Mouse (Mus musculus) brain, embryonic 14.5 days (tissue): ENCODE results near the gene Mblac2.

Source experiments
- CTCF ChIP-seq: fragments of 200-500 bp; IDR thresholded peaks from 2 replicates; pipeline ENCODE4 v1.5.1; 2012; ENCODE audit warnings: inconsistent platforms, mild to moderate bottlenecking, moderate library complexity, borderline replicate concordance; ENCODE audit not compliant: insufficient read depth, insufficient read length; ENCODE audit errors: extremely low read depth
- POLR2A ChIP-seq: fragments of 200-500 bp; IDR thresholded peaks from 2 replicates; pipeline ENCODE4 v1.6.1; 2012; ENCODE audit warnings: mild to moderate bottlenecking, inconsistent platforms, borderline replicate concordance; ENCODE audit not compliant: poor library complexity, insufficient read depth, insufficient read length, severe bottlenecking; ENCODE audit errors: extremely low read depth

- TF ChIP-seq CTCF (no peak), POLR2A (no peak)
These were observed 35.8 kb upstream of the Mblac2 start for GRCm38 (mm10) chr13:81675333-81675732.
